Mouse (Mus musculus) kidney, adult 11 months (tissue): Measurements from ENCODE around the gene Clic4.

Experiments
- DNase-seq: peaks from one replicate; pipeline ENCODE4 v3.0.0; 2022

Gene Clic4

GRCm38 (mm10) chr4:135181819-135182218, 90.8 kb downstream of the Clic4 start:
- DNase-seq = no peak

GRCm38 (mm10) chr4:135179077-135179481, 93.5 kb downstream of the Clic4 start:
- no peak for DNase-seq

GRCm38 (mm10) chr4:135177568-135177967, 95.0 kb downstream of the Clic4 start:
- DNase-seq = no peak

GRCm38 (mm10) chr4:135175406-135176120, 97.1 kb downstream of the Clic4 start:
- DNase-seq = no peak

- DNase-seq = no peak
Observed at GRCm38 (mm10) chr4:135171304-135171875, 101.2 kb downstream of the Clic4 start.

- no peak for DNase-seq
Observed at GRCm38 (mm10) chr4:135169501-135169900, 103.1 kb downstream of the Clic4 start.

- no peak for DNase-seq
Observed at GRCm38 (mm10) chr4:135169096-135169495, 103.5 kb downstream of the Clic4 start.

GRCm38 (mm10) chr4:135167816-135168527, 104.6 kb downstream of the Clic4 start:
- DNase-seq = no peak

GRCm38 (mm10) chr4:135166413-135167225, 106.0 kb downstream of the Clic4 start:
- DNase-seq = no peak

- no peak for DNase-seq
Observed at GRCm38 (mm10) chr4:135165761-135166160, 106.9 kb downstream of the Clic4 start.
